Mouse (Mus musculus): ENCODE measurements around the gene Bsn.

DNA sequence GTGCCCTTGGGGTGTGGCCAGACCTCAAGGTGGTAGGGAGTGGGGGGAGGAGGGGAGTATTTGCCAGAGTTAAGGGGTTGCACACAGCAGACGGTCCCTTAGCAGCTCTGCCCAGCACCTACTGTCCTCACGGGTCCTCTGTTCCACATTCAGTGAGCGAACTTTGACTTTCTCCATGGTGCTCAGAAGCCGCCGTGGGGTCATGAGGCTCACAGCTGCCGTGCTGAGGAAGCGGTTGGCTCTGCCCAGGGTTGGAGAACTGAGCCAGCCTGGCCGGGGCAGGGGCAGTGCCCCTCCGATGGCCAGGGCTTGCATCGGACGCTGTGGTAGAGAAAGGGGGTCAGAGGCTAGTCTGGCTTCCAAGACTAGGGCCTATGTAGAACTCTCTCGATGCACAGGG lies 126.8 kb downstream of the Bsn start:
- TF ChIP-seq POLR2A (IDR thresholded peaks at IDR 0.05; ENCODE audit: extremely low read depth, insufficient read depth, low read length) (no peak), CTCF (IDR thresholded peaks at IDR 0.05; ENCODE audit: low read depth, low read length) (no peak)
